9 mouse cellular contexts compared by ENCODE assay signal in the genomic region with DNA sequence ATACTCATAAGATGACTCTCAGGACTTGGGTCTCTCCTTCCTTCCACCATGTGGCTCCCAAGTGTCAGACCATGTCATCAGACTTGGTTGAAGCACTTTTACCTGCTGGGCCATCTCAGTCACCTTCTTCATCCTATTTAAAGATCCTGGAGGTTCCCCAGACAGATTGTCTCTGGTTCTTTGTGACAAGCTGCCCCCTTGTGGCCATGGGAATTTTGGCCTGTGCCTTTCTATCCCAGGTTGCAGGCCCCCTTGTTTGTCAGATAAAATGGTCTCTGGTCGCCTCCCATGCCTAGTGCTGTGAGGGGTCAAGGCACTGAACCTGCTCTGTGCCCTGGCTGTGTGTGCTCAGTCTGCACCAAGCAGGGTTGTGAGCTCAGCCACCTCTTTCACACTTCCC.
A peak's percentile ranks its signal among the peaks of the same experiment; 100 is the strongest.
DNase-seq lines count a peak whose midpoint lies in the region; ATAC-seq and TF ChIP-seq lines count a peak whose summit lies in the region.
"Had no signal": no experiment of that assay in that cellular context is flagged by ENCODE, and none has a peak within 500 bp of the region (broad histone marks: within the 10 kb centered on the region; RNA-seq: fewer than 3 reads in every experiment).

No protein-coding gene starts in this region.

- no peaks in the 10 kb centered on the region for H3K9me3 ChIP-seq in liver, embryonic 12.5 days (replicated peaks)
- H3K9me3 ChIP-seq: limb, embryonic 13.5 days had no signal

- no peak for ATAC-seq in liver, embryonic 12.5 days

- WGBS in liver, adult 2 months: 79% methylated on average over 1 of the region's 1 CpGs
- WGBS in liver, embryonic 12.5 days (ENCODE audit: insufficient replicate concordance): 39% methylated on average over 1 of the region's 1 CpGs

- H3K27ac ChIP-seq in liver, adult 2 months (replicated peaks; ENCODE audit: insufficient read depth, low read depth, low read length): no peak overlapping the region
- no peak overlapping the region for H3K27ac ChIP-seq in liver, embryonic 12.5 days
- H3K27ac ChIP-seq: limb, embryonic 13.5 days had no signal

- H3K79me2 ChIP-seq in liver, adult 2 months (ENCODE audit: control insufficient read depth, insufficient read depth, low read length): peaks cover 3% of the 10 kb centered on the region; the same call in 1 of the 2 replicates

- peak; percentile 42; the same call in 1 of the 2 replicates for TF ChIP-seq CTCF in liver, adult 2 months (IDR thresholded peaks at IDR 0.05; ENCODE audit: low read depth, low read length)

- DNase-seq in cerebellum, adult 18-20 months: peak; percentile 40 to 42
- DNase-seq in cerebellum, adult 11-12 months: no peak
- DNase-seq in liver, adult 2 months (ENCODE audit: extremely low read depth, low read depth, low spot score): peak; percentile 30
- peak; percentile 21 for DNase-seq in c-Kit-positive CD71-positive TER-119-negative erythroid progenitor cells, embryonic 14.5 days (ENCODE audit: low read depth)
- peak; percentile 73 for DNase-seq in heart, postnatal 4 days
- DNase-seq in lung, postnatal 25 days (ENCODE audit: low spot score): peak; percentile 48
- peak; percentile 79 for DNase-seq in thymus, postnatal 4 days

- peaks cover 18% of the 10 kb centered on the region for H3K4me1 ChIP-seq in liver, adult 2 months (ENCODE audit: control insufficient read depth, insufficient read depth, low read length)
- peaks cover 3% of the 10 kb centered on the region; the same call in 1 of the 2 replicates for H3K4me1 ChIP-seq in liver, embryonic 12.5 days

- H3K4me3 ChIP-seq in liver, adult 2 months (ENCODE audit: insufficient read depth, low read depth, low read length): no peak overlapping the region
- H3K4me3 ChIP-seq in liver, embryonic 12.5 days: no peak overlapping the region
- H3K4me3 ChIP-seq: limb, embryonic 13.5 days had no signal

- H3K9ac ChIP-seq in liver, adult 2 months (ENCODE audit: low read depth, low read length): no peak overlapping the region
- H3K9ac ChIP-seq in liver, embryonic 12.5 days: no peak overlapping the region
- H3K9ac ChIP-seq: limb, embryonic 13.5 days had no signal

- TF ChIP-seq POLR2A in liver, adult 2 months (IDR thresholded peaks at IDR 0.05; ENCODE audit: extremely low read depth, insufficient read depth, low read length): no peak

- peaks cover 49% of the 10 kb centered on the region for H3K36me3 ChIP-seq in liver, adult 2 months (ENCODE audit: control insufficient read depth, insufficient read depth, low read length)
- H3K36me3 ChIP-seq in liver, embryonic 12.5 days: peaks cover 100% of the 10 kb centered on the region

- H3K27me3 ChIP-seq in liver, adult 2 months (ENCODE audit: control insufficient read depth, insufficient read depth, low read length): no peaks in the 10 kb centered on the region
- H3K27me3 ChIP-seq in liver, embryonic 12.5 days (replicated peaks): no peaks in the 10 kb centered on the region
- H3K27me3 ChIP-seq: limb, embryonic 13.5 days had no signal

- no peak overlapping the region for H3K4me2 ChIP-seq in liver, embryonic 12.5 days
- H3K4me2 ChIP-seq: limb, embryonic 13.5 days had no signal
